Mouse (Mus musculus): ENCODE results near the gene Olfr592.
"Not testable (repeated sequence)": the region's sequence is repeated elsewhere in the genome, so short reads cannot be mapped to it uniquely, and the experiment has no call there.

Gene Olfr592

GRCm38 (mm10) chr7:103184503-103184902 is at the start of gene Olfr592:
TSS of gene Olfr592 (plus strand) at chr7:103184803.
- DNase-seq (ENCODE audit: low read depth, low spot score): not testable (repeated sequence)

- no peak for DNase-seq (ENCODE audit: low read depth, low spot score)
Measured at GRCm38 (mm10) chr7:103140579-103140978, 44.0 kb upstream of the Olfr592 start, which contains the start of gene Olfr588-ps1. TSS of gene Olfr588-ps1 (plus strand) at chr7:103140879.

GRCm38 (mm10) chr7:103156256-103156655 is 28.3 kb upstream of the Olfr592 start, which contains the start of gene Olfr589:
TSS of gene Olfr589 (minus strand) at chr7:103156356.
- DNase-seq (ENCODE audit: low read depth, low spot score): no peak

- DNase-seq (ENCODE audit: low read depth, low spot score): no peak
Measured at GRCm38 (mm10) chr7:103169697-103170096, 14.9 kb upstream of the Olfr592 start.

- no peak for DNase-seq (ENCODE audit: low read depth, low spot score)
Measured at GRCm38 (mm10) chr7:103178240-103178639, 6.4 kb upstream of the Olfr592 start, which contains the start of gene Olfr591. TSS of gene Olfr591 (minus strand) at chr7:103178340.

GRCm38 (mm10) chr7:103211562-103211961 is 27.0 kb downstream of the Olfr592 start, which contains the start of gene Olfr593:
TSS of gene Olfr593 (plus strand) at chr7:103211862.
- no peak for DNase-seq (ENCODE audit: low read depth, low spot score)

- DNase-seq (ENCODE audit: low read depth, low spot score): not testable (repeated sequence)
Measured at GRCm38 (mm10) chr7:103212050-103212449, 27.4 kb downstream of the Olfr592 start.

- no peak for DNase-seq (ENCODE audit: low read depth, low spot score)
Measured at GRCm38 (mm10) chr7:103216696-103217095, 32.1 kb downstream of the Olfr592 start, which contains the start of gene Olfr594. TSS of gene Olfr594 (plus strand) at chr7:103216996.
